18 mouse cellular contexts compared by ENCODE assay signal in genomic region chr1:165765651-165766294, GRCm38 (mm10). TPM values are rescaled to one million over a fixed set of nuclear protein-coding genes. Genes with fewer than 3 reads are reported as not detected.
DNase-seq lines count a peak whose midpoint lies in the region; TF ChIP-seq lines count a peak whose summit lies in the region.
"Had no signal": no experiment of that assay in that cellular context is flagged by ENCODE, and none has a peak within 500 bp of the region (broad histone marks: within the 10 kb centered on the region; RNA-seq: fewer than 3 reads in every experiment).

No protein-coding gene starts in this region.

- no peak for TF ChIP-seq CTCF in liver, adult 2 months (IDR thresholded peaks at IDR 0.05; ENCODE audit: low read depth, low read length)

- WGBS in heart, embryonic 10.5 days: 77% methylated on average over 17 of the region's 17 CpGs
- 50% methylated on average over 17 of the region's 17 CpGs for whole genome bisulfite sequencing in liver, adult 2 months
- WGBS in limb, embryonic 10.5 days: 86% methylated on average over 17 of the region's 17 CpGs

- TF ChIP-seq POLR2A in liver, adult 2 months (IDR thresholded peaks at IDR 0.05; ENCODE audit: extremely low read depth, insufficient read depth, low read length): no peak

- H3K9ac ChIP-seq in liver, adult 2 months (ENCODE audit: low read depth, low read length): peak overlapping the region; percentile 20
- H3K9ac ChIP-seq: forebrain, embryonic 13.5 days; hindbrain, embryonic 15.5 days had no signal

- intact Hi-C loops in heart, postnatal 14 days (cut with DNase I): no loop called here

- peaks cover 26% of the 10 kb centered on the region for H3K4me1 ChIP-seq in heart, embryonic 10.5 days
- peaks cover 23% of the 10 kb centered on the region for H3K4me1 ChIP-seq in liver, adult 2 months (ENCODE audit: control insufficient read depth, insufficient read depth, low read length)
- peaks cover 29% of the 10 kb centered on the region for H3K4me1 ChIP-seq in limb, embryonic 10.5 days

- peak overlapping the region; percentile 83 for H3K4me3 ChIP-seq in heart, embryonic 10.5 days
- H3K4me3 ChIP-seq in liver, adult 2 months (ENCODE audit: insufficient read depth, low read depth, low read length): peak overlapping the region; percentile 32
- no peak overlapping the region for H3K4me3 ChIP-seq in limb, embryonic 10.5 days
- H3K4me3 ChIP-seq: forebrain, embryonic 13.5 days; hindbrain, embryonic 15.5 days had no signal

- H3K9me3 ChIP-seq in heart, embryonic 10.5 days: 0 out of 2 replicates have a peak, but pooled peaks cover 2% of the 10 kb centered on the region
- H3K9me3 ChIP-seq in limb, embryonic 10.5 days (replicated peaks): no peaks in the 10 kb centered on the region
- H3K9me3 ChIP-seq: forebrain, embryonic 13.5 days; hindbrain, embryonic 15.5 days had no signal

- H3K27ac ChIP-seq in heart, embryonic 10.5 days: peak overlapping the region; percentile 90
- H3K27ac ChIP-seq in liver, adult 2 months (replicated peaks; ENCODE audit: insufficient read depth, low read depth, low read length): peak overlapping the region; percentile 96
- H3K27ac ChIP-seq in limb, embryonic 10.5 days: no peak overlapping the region
- H3K27ac ChIP-seq: forebrain, embryonic 13.5 days; hindbrain, embryonic 15.5 days; midbrain, embryonic 10.5 days had no signal

- no peak for DNase-seq in heart, embryonic 10.5 days (ENCODE audit: low spot score)
- DNase-seq in heart, postnatal 14 days: no peak
- peak; percentile 34 for DNase-seq in testis, postnatal 10 days (ENCODE audit: low spot score)
- no peak for DNase-seq in testis, postnatal 14 days (ENCODE audit: low spot score)
- DNase-seq in liver, adult 2 months (ENCODE audit: extremely low read depth, low read depth, low spot score): no peak
- no peak for DNase-seq in urinary bladder, postnatal 4 days (ENCODE audit: low spot score in 2 of 2)
- no peak for DNase-seq in limb, embryonic 10.5 days (ENCODE audit: low spot score)
- DNase-seq in cerebellum, postnatal 10 days: no peak
- DNase-seq: adrenal gland, postnatal 25 days; cerebellum, adult 18-20 months; heart, adult 18-20 months; kidney, postnatal 25 days; layer of hippocampus, postnatal 36 days; lung, adult 18-20 months; thymus, postnatal 14 days had no signal

- H3K36me3 ChIP-seq in heart, embryonic 10.5 days: peaks cover 6% of the 10 kb centered on the region; the same call in 1 of the 2 replicates
- peaks cover 9% of the 10 kb centered on the region for H3K36me3 ChIP-seq in liver, adult 2 months (ENCODE audit: control insufficient read depth, insufficient read depth, low read length)
- H3K36me3 ChIP-seq in limb, embryonic 10.5 days: 0 out of 2 replicates have a peak, but pooled peaks cover under 1% of the 10 kb centered on the region
- H3K36me3 ChIP-seq: hindbrain, embryonic 15.5 days; midbrain, embryonic 10.5 days had no signal

- peaks cover 14% of the 10 kb centered on the region; the same call in 1 of the 2 replicates for H3K79me2 ChIP-seq in liver, adult 2 months (ENCODE audit: control insufficient read depth, insufficient read depth, low read length)

- H3K27me3 ChIP-seq in heart, embryonic 10.5 days (ENCODE audit: insufficient read depth, poor library complexity, severe bottlenecking): peaks cover 5% of the 10 kb centered on the region
- no peaks in the 10 kb centered on the region for H3K27me3 ChIP-seq in liver, adult 2 months (ENCODE audit: control insufficient read depth, insufficient read depth, low read length)
- H3K27me3 ChIP-seq in limb, embryonic 10.5 days (ENCODE audit: low read depth, poor library complexity, severe bottlenecking): peaks cover 35% of the 10 kb centered on the region

RNA-seq across cellular contexts. Expression of gene Creg1, which starts 2.2 kb away (rescaled TPM):
- polyA plus RNA-seq in heart, embryonic 10.5 days (2016; fragmentation: Nextera tagmentation; extraction: Ambion mirVana): 76.2 and 85.1 TPM in 2 replicates
- 10 to 100 TPM; 43.5 to 52.3 TPM for total RNA-seq in heart, postnatal 14 days (2021)
- 414 and 570 TPM in 2 replicates for total RNA-seq in liver, adult 2 months (2014; rRNA removed)
- 420 and 447 TPM in 2 replicates for polyA plus RNA-seq in liver, adult 2 months (2012; rRNA removed)
- 31.5 and 36.0 TPM in 2 replicates for polyA plus RNA-seq in limb, embryonic 10.5 days (2016; fragmentation: Nextera tagmentation; extraction: Ambion mirVana)

RNA-seq across cellular contexts. Expression of gene Cd247, which starts 22.7 kb away (rescaled TPM):
- 0.23 and 0.38 TPM in 2 replicates for polyA plus RNA-seq in heart, embryonic 10.5 days (2016; fragmentation: Nextera tagmentation; extraction: Ambion mirVana)
- 1 to 10 TPM; 1.4 to 7.9 TPM for total RNA-seq in heart, postnatal 14 days (2021)
- 0.40 and 0.55 TPM in 2 replicates for total RNA-seq in liver, adult 2 months (2014; rRNA removed)
- polyA plus RNA-seq in liver, adult 2 months (2012; rRNA removed): 0.36 and 0.64 TPM in 2 replicates
- 1.0 and 1.1 TPM in 2 replicates for polyA plus RNA-seq in limb, embryonic 10.5 days (2016; fragmentation: Nextera tagmentation; extraction: Ambion mirVana)
- total RNA-seq: layer of hippocampus, postnatal 36 days had no signal

RNA-seq across cellular contexts. Expression of gene Rcsd1, which starts 56.2 kb away (rescaled TPM):
- 100 and 130 TPM in 2 replicates for polyA plus RNA-seq in heart, embryonic 10.5 days (2016; fragmentation: Nextera tagmentation; extraction: Ambion mirVana)
- total RNA-seq in heart, postnatal 14 days (2021): 100 to 1,000 TPM; 103 to 109 TPM
- total RNA-seq in liver, adult 2 months (2014; rRNA removed): 2.6 and 3.0 TPM in 2 replicates
- polyA plus RNA-seq in liver, adult 2 months (2012; rRNA removed): 2.8 and 3.3 TPM in 2 replicates
- polyA plus RNA-seq in limb, embryonic 10.5 days (2016; fragmentation: Nextera tagmentation; extraction: Ambion mirVana): 10.1 and 10.8 TPM in 2 replicates
